Mouse (Mus musculus): ENCODE measurements at regions not wholly inside any gene's neighbourhood (a gene's known extent, or its start where the extent isn't known, plus 50 kb on each side); places are given as distances from the start of the nearest gene placed in this dataset.

DNA sequence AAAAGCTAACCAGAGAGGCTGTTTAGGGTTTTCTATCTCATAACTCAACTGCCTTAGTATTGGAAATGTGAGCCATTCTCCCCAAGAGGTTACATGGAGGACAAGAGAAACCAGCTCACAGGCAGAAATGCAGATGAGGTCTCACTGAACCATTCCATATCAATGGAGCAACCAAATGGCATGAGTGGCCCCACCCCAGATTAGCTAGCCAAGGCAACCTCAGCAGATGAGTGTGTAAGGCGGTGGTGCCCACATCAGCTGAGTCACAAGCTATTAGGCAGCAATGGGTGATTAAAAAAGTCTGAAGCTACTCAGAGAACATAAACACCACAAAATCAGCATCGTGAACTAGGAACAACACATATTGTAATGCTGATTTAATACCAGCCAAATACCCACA is 133.2 kb downstream of the Lpin1 start:
- intact Hi-C loops (cut with DNase I): no loop called here

DNA sequence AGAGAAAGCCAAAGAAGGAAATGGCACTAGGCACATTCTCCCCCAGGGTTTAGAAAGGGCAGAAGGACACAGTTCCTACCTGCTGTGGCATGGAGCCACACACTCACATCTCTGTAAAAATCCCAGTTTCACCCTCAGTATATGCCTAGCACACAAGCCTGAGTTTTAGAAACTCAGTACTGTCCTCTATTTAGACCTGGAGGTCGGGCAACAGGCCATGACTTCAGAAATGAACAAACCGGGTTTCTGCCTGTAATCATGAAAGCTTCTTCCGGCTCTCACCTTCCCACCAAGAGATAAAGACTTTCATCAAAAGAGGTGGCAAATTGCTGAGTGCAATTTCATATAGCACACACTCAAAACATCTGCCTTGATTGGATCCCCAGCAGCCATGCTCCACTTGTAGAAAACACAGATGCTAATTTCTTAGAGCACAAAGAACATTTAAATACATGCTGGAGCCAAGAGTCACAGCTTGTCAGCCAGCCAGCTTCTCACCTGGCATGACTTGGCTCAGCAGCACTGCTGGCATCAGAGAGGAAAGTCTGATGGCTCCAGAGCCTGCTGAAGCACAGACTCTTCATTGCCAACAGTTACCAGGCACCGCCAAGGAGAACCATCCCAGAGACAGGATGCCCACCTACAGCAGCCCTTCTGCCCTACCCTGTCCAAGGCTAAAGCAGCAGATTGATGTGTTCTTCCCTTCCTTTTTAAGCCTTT is 136.2 kb downstream of the Lpin1 start:
- intact Hi-C loops (cut with DNase I): no loop called here

DNA sequence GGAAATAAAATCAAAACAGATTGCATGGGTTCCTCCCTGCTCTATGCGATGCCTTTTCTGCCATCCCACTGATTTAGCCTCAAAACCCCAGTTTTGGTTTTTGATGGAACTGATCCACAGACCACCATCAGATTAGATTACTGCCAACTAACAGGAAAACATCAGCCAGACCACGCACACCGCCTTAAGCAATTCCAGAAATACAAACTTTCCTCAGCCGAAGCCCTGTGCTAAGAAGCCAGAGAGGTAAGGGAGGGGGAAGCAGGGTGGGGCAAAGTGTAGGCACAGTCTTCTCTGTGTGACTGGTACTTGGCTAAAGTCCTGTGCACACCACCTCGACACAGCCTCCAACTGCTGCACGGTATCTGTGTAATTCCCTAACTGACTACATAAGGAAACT is 153.3 kb downstream of the Lpin1 start:
- intact Hi-C loops (cut with DNase I): no loop called here

DNA sequence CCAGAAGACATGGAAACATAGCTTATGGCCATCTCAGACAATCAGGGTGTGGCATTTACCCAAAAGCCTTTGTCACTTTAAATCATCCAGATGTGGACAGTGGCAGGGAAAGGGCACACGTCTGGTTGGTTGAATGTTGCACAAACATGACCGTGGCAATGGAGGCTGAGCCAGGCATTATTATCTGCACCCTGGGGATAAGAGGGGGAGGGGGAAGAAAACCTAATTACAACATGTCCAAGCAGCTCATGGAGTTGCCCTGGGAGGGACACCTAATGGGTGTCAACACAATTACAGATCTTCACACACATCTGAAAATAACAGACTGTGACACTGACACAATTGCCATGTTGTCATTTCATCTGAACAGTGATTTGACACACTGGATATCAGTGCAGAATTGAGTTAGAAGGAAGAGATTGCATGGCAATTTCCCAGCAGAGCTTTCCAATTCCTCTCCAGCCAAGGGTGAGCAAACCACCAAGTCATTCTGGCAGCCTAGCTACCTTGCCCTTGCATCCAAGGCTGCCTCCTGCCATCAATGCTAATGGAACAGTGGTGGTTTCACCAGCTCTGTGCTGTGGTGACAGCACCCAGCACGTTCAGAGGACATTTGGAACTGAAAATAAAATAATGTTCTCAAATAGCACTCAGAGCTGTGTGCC is 159.9 kb downstream of the Lpin1 start:
- intact Hi-C loops (cut with DNase I): no loop called here

DNA sequence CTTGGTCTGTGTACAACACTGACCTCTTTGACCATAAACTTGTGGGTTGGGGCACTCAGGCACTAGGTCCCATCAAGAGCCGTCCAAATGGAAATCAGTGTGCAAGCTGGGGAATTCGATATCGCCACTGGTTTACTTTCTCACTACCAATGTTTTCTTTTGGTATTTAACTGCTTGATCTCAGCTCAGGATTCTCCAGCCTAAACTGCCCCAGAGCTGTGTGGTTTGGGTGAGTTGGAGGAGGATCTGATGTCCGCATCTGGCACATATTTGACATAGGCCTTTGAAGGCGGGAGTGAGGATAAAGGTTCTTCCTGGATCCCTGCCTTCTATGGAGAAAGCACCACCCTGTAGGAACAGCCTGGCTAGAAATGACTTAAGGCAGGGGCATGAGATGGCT is 172.0 kb downstream of the Lpin1 start:
- intact Hi-C loops (cut with DNase I): no loop called here

DNA sequence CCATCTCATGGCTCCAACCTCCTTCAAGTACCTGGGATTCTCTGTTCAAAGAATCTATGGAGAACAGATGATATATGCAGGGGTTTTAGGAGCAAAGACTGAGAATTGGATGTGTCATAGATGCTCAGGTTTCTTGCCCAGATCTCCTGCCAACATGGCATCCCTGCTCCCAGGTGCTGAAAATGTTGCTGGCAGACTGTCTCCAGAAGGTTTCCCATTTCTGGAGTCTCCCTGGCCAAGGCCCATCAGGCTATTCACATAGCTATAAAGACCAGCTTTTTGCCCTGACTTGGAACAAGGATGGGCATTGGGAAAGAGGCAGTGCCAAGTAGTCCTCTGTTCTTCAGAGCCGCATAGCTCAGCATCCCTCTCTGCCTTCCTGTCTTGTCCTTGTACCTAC is 173.8 kb downstream of the Lpin1 start:
- intact Hi-C loops (cut with DNase I): no loop called here

DNA sequence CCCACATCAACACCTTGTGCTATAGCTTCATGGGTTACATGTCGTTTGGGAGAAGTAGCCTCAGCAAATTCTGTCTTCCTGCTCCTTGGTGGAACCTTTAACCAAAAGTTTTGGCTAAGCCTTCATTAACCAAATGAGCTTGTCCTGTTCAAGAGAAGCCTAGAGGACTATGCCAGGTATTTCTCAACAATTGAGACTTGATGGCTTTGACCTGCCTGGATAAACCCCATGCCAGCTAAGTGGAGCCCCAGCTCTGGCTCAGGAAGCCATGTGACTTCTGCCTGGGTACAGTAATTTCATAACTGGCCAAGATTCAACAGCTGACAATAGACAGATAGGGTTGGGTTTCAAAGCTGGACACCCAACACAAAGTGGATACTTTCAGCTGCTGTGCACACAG is 174.5 kb downstream of the Lpin1 start:
- intact Hi-C loops (cut with DNase I): no loop called here

DNA sequence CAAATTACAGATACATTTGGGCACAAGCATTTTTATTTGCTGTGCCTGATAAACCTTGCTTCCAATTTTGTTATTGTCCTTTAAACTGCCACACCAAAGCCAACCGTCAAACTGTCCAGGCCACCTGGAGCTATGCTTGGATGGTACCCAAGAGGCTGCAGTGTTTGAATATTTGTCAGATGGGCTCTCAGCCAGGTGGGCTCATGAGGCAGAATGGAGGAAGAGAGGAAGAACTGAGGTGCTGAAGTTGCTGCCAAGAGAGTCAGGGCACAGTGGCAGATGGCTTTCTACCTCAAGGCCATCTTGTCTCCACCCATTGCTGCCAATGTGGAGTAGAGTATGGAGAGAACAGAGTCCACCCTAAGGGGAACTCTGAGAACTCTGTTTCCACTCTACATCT is 176.0 kb downstream of the Lpin1 start:
- intact Hi-C loops (cut with DNase I): no loop called here

DNA sequence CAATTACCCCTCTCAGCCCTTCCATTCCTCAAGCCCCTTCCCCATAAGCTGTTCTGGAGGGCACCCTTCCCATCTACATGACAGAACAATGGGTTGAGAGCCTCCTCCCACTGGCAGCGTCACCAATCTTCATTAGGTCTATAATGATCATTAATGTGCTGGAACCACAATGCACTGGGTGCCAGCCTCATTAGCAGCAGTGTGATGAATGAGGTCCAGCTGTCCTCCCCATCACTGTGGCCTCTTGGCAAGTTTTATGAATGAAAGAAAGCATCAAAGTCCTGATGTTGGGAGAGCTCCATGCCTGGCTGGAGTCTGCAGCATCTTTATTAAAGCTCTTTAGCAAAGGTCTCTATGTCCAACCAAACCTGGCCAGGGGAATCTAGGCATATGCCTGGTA is 176.5 kb downstream of the Lpin1 start:
- intact Hi-C loops (cut with DNase I): no loop called here

DNA sequence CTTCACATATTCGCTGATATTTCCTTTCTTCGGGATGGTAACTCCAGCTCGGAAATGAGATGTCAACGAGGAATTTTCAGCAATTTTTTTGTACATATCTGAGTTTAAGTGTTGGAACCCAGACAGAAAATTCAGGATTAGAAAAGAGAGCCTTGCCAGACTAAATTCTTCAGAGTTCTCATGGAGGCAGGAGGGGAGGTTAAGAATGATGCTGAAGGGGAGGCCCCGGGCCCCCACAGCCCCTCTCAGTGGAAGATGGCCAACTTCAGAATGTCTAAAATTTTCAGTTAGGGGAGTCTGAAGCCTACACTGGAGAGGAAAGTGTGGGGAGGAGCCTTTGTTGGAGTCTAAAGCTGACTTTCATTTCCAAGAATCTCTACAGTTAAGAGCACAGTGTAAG is 184.8 kb downstream of the Lpin1 start:
- intact Hi-C loops (cut with DNase I): no loop called here

DNA sequence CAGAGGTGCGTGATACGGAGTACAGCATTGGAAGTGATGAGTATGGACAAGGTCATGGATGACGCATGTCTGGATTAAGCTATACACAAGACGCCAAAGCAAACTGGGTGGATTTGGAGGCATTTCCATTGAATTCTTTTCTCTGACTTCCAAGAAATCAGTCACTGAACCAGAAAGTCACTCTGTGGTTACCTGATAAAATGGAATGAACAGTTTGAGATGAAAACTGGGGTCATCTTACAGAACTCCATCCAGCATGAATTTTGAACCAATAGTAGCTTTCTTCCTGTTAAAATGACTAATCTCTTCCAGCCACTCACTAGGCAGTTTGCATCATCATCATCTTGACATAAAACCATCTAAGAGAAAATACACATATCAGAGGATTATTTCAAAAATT is 186.2 kb downstream of the Lpin1 start:
- intact Hi-C loops (cut with DNase I): no loop called here

DNA sequence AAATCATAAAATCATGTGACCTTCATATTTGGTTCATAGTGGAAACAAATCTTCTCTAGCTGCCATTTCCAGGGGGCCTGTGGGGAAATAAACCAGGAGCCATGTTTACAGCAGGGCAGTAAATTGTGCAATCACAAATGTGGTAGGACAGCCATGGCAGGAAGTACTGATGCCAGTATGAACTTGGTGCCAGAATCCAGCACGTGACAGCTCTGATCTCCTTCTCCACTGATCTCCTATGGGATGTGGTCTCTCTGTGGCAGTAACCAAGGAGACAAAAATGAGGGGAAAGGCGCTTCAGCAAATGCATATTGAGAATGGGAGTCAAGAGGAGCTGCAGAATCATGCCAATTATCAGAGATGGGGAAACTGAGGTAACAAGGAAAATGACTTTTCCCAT is 215.0 kb downstream of the Lpin1 start:
- intact Hi-C loops (cut with DNase I): no loop called here

DNA sequence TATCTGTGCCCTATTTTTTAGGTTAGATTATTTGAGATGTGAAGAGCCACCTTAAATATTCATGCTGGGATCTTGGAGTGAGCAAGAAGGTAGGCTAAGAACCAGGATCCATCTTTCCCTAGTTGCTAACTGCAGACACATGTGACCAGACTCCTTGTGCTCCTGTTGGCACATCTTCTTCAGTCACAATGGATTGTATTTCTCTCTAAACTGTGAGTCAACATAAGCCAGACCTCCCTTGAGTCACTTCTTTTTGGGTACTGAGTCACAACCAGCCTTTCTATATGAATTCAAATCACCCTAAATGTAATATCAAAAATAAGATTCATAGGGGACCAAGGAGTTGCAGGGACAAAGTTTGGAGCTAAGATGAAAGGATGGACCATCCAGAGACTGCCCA is 217.9 kb downstream of the Lpin1 start:
- intact Hi-C loops (cut with DNase I): no loop called here

DNA sequence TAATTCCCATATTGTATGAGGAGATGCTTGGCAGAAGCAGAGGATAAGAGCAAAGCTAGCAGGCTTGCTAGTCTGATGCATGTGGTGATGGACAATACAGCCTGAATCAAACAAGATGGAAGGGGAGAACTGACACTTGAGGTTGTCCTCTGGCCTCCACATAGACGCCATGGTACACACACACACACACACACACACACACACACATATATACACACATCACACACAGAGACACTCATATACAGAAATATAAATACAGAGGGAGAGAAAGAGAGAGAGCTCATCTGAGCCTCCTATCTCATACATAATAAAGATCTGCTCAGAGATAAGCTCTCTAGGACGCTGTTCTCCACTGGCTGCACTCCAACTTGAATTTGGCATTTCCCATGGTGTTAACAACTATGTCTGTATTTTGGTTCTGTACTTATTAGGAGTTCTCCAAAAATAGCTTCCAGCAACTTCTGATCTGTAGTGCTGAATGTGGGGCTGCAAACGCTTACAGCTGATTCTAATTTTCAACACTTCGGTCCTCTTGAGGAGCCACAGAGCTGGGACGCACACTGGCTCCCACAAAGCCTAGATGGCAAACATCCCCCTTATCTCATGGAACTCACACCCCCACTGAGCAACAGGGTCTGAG is 219.0 kb downstream of the Lpin1 start:
- intact Hi-C loops (cut with DNase I): no loop called here

DNA sequence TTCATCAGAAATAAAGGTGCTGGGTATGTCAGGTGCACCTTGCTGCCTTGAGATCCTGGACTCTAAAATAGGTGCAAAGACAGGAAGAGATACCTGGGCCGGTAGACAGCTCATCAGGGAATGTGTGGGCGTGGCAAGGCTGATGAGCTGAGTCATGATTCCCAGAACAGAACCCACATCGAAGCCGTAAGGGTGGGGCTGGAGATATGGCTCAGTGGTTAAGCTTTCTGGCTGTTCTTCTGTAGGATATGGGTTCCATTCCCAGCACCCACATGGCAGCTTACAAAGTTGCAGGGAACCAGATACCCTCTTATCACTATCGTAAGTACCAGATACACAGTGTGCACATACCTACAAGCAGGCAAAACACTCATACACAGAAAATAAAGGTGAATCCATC is 219.6 kb downstream of the Lpin1 start:
- intact Hi-C loops (cut with DNase I): no loop called here

DNA sequence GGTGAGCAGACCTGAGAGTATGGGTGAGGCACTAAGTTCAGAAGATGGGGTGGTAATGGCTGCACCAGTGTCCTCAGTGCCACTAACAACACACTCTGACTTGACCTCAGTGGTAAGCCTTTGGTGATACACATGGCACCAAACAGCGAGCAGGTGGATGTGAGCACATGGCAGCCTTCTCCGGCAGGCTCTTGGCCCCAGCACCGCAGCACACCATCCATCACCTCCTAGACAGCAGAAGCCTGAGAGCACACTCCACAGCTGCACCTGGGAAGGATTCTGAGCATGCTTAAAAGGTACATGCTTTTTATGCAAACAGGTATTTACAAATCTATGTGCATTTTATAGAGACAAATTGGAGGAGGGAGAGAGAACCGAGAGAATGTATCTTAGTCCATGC is 223.7 kb downstream of the Lpin1 start:
- intact Hi-C loops (cut with DNase I): no loop called here

DNA sequence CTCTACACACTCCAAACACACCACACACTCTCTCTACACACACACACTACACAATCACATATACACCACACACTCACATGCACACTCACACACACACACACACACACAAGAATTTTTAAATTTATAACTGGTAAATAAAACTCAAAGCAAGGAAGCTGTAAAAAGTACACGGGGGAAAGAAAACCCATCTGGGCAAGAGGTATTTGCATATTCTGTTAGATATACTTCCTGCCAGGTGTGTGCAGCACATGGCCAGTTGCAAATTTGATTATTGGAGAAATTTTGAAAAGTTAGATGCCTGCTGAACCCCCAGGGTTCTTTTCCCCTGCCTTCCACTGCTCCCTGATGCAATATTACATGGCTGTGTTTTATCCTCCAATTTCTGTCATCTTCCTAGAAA is 226.4 kb downstream of the Lpin1 start:
- intact Hi-C loops (cut with DNase I): no loop called here

DNA sequence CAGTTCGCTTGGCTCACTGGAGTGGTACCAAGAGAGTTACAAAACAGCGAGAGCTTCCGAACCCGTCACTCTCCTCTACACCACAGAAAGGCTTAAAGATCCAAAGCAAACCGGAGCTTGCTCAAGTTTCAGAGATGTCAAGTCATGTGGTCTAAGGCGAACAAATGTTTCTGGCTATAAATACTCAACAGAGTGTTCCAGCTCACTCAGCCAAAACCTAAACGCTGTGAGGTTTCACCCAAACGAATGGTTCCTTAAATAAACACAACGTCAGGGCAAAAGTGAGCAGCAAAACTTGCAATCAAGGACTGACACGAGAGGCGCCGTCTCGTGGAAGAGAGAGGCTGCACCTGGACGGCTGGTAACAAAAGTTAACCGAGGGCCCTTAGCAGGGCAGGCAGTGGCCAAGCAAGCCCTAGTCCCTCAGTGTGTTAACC is 227.2 kb downstream of the Lpin1 start:
- intact Hi-C loops (cut with DNase I): no loop called here

DNA sequence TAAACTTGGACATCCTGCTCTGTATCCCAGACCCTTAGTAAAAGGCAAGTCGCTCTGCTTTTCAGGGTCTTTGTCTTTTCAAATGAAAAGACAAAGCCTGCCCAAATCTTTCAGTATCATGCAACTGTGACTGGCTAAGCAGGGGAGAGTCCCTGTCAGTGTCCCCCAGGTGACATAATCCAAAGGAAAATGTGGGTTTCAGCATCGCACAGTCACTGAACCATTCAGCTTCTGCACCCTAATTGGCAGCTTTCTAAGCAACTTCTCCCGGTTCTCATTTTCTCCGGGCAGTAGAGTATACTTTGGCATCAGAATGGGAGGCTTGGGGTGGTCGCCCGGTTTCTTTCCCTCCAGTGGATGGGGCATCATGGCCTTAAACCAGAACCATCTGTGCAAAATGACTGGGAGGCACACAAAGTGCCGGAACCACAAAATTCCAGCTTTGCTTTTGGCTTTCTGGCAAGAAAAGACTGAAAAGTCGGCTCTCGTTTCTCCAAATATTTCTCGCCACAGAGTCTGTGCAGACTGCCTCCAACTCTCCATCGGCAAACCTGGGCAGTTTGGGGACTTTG is 228.3 kb downstream of the Lpin1 start:
- intact Hi-C loops (cut with DNase I): no loop called here

DNA sequence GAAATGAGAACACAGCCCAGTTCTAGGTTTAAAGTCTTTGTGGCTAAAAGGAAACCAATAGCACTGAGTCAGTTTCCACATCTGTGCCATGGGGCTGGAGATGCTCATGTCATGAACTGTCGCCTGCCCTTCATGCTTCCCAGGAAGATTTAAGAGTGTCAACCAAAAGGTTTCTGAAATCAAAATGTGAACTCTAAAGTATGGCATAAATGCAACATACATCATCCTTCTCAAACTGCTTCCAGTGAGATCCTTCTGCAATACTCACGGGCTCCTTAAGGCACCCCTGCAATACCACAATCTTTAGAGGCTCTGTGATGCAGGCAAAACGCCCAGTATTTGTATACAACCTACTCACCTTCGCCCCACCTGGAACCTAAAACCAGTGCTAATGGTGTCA is 229.7 kb downstream of the Lpin1 start:
- intact Hi-C loops (cut with DNase I): no loop called here

DNA sequence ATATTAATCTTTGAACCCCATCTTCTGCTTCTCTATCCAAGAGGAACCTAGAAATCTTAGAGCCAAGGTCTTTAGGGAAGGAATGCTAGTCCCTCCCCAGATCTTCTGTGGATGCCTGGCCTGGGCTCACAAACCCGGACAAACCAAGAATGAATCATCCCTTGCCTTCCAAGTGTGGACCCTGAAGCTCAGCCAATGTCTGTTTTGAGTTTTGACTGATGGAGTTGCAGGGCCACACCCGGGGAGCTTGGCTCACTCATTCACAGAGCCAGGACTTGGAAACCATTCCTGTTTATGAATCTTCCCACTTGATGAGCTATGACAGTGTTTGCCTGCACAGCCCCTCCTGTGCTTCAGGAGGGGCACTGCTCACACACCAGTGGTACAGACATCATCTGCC is 230.4 kb downstream of the Lpin1 start:
- intact Hi-C loops (cut with DNase I): no loop called here

DNA sequence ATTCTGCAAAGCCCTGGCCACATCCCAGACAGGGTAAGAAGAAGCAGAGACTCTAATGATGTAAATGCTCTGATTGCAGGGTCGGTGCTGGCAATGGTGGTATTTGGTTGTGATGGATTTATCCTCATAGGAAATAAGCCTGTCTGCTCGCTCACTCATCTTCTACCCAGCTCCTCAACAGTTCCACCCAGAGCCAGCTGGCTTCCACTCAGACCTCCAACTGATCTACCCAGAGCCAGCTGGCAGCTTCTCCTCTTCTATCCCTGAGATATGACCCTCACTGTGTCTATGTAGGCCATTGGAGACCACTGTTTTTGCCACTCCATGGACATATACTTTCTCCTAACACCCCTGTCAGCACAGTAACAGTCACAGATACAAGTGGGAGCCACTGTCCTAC is 231.4 kb downstream of the Lpin1 start:
- intact Hi-C loops (cut with DNase I): no loop called here

DNA sequence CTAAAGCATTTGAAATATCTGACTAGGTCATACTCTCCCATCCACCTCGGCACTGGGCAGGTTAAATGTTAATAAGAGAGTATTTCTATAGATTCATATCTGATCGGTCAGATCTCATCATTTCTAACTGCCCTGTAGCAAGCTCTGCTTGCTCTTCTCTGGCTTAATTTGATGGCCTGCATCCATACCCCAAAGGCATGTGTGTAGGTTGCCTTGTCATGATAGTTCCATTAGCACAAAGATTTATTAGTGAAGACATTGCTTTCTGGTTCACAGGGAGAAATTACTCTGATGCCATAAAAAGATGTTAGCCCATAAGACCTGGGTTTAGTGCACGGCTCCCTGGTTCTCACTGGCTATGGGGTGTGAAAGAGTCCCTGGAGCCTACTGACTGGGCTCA is 232.3 kb downstream of the Lpin1 start:
- intact Hi-C loops (cut with DNase I): no loop called here
